Mouse (Mus musculus) ES-E14 (cell line): ENCODE measurements around the gene Ampd3. TPM values are rescaled to one million over a fixed set of nuclear protein-coding genes. Genes with fewer than 3 reads are reported as not detected.

Experiments used
- DNase-seq: peaks from one replicate; pipeline ENCODE4 v3.0.0-alpha.2; 2013; ENCODE audit warnings: low read depth, low spot score
- H3K27ac ChIP-seq: 2 replicates; pipeline ENCODE4 v1.5.1; 2012; ENCODE audit warnings: low read depth, mild to moderate bottlenecking, low read length, moderate library complexity, mixed read lengths; ENCODE audit not compliant: poor library complexity, insufficient read depth, severe bottlenecking
- H3K36me3 ChIP-seq: 2 replicates; pipeline ENCODE4 v1.6.1; 2012; ENCODE audit warnings: mild to moderate bottlenecking, low read length, moderate library complexity, mixed read lengths; ENCODE audit not compliant: control insufficient read depth, poor library complexity, insufficient read depth, severe bottlenecking
- H3K4me1 ChIP-seq, 2 experiments: fragments of 150-350 bp in 1 of 2; sonication (generic) in 1 of 2; 2 replicates each; pipeline ENCODE4 v1.6.1; 2012; ENCODE audit warnings: low read length in 2 of 2, mild to moderate bottlenecking in 1 of 2, mixed read lengths in 1 of 2; ENCODE audit not compliant: control insufficient read depth in 2 of 2, insufficient read depth in 2 of 2, poor library complexity in 1 of 2
- H3K4me3 ChIP-seq, 2 experiments: fragments of 150-350 bp in 1 of 2; sonication (generic) in 1 of 2; 2 replicates each; pipeline ENCODE4 v1.5.1; 2012; ENCODE audit warnings: low read length in 2 of 2, low read depth in 1 of 2, mild to moderate bottlenecking in 1 of 2, mixed read lengths in 1 of 2; ENCODE audit not compliant: insufficient read depth in 1 of 2, poor library complexity in 1 of 2, severe bottlenecking in 1 of 2
- H3K9ac ChIP-seq: 2 replicates; pipeline ENCODE4 v1.6.1; 2012; ENCODE audit warnings: low read depth, mild to moderate bottlenecking, low read length, mixed read lengths; ENCODE audit not compliant: poor library complexity, insufficient read depth, severe bottlenecking
- H3K9me3 ChIP-seq: fragments of 150-350 bp; sonication (generic); 2 replicates; pipeline ENCODE4 v1.6.1; 2012; ENCODE audit warnings: low read depth, mild to moderate bottlenecking, low read length; ENCODE audit not compliant: control insufficient read depth, insufficient read depth
- CHD2 ChIP-seq: IDR thresholded peaks from 2 replicates; pipeline ENCODE4 v1.6.1; 2014; ENCODE audit warnings: mild to moderate bottlenecking, low read depth, low read length, inconsistent platforms
- HCFC1 ChIP-seq: IDR thresholded peaks from 2 replicates; pipeline ENCODE4 v1.6.1; 2012; ENCODE audit warnings: low read length, inconsistent platforms, borderline replicate concordance; ENCODE audit not compliant: insufficient read depth
- MAFK ChIP-seq: IDR thresholded peaks from 2 replicates; pipeline ENCODE4 v1.6.1; 2014; ENCODE audit warnings: mild to moderate bottlenecking, low read depth, low read length, inconsistent platforms; ENCODE audit not compliant: insufficient read depth
- ZC3H11A ChIP-seq: IDR thresholded peaks from 2 replicates; pipeline ENCODE4 v1.6.1; 2012; ENCODE audit warnings: low read depth, mild to moderate bottlenecking, inconsistent platforms, low read length, borderline replicate concordance
- ZNF384 ChIP-seq: IDR thresholded peaks from 2 replicates; pipeline ENCODE4 v1.6.1; 2012; ENCODE audit warnings: low read depth, low read length, inconsistent platforms
- in situ Hi-C, 2 experiments: fragments of 600-800 bp; cut with MboI; formaldehyde crosslinking; loops; one replicate each; pipeline ENCODE4 v1.15.1; 2025; ENCODE audit warnings: low sequenced_read_pairs in 2 of 2, inconsistent platforms in 1 of 2; ENCODE audit not compliant: unreplicated experiment in 2 of 2
- total RNA-seq: library from RNA; depleted of rRNA; stranded (reverse); fragments of 300-350 nt; gene quantifications from 2 replicates; pipeline ENCODE4 v1.2.3, GENCODE M21; 2012

The Ampd3 gene
- total RNA-seq, 1 experiment: 2.4 TPM

DNA sequence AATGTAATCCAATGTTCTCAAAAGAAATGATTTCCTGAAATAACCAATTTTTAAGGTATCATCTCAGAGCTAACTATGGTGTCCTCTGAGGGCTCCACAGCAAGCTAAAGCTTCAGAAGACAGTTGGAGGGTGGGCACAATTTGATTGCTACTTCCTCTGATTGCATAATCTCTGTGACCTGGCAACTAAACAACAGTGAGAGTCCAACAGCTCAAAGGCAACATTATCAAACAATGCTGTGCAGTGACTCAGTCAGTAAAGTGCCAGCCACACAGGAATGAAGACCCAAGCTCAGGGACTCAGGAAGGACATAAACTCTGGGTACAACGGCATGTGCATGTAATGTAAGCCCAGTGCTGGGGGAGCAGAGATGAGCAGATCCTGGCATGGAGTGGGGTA is 65.0 kb downstream of the Ampd3 start:
- no peak overlapping the region for H3K9ac ChIP-seq
- no peak overlapping the region for H3K4me3 ChIP-seq
- no peaks in the 10 kb centered on the region; the same call in 1 of the 2 replicates for H3K36me3 ChIP-seq
- no peaks in the 10 kb centered on the region for H3K4me1 ChIP-seq
- no peak for DNase-seq
- no peak for TF ChIP-seq MAFK
- in situ Hi-C loops: no loop called here
- no peaks in the 10 kb centered on the region for H3K9me3 ChIP-seq
- H3K27ac ChIP-seq: no peak overlapping the region

DNA sequence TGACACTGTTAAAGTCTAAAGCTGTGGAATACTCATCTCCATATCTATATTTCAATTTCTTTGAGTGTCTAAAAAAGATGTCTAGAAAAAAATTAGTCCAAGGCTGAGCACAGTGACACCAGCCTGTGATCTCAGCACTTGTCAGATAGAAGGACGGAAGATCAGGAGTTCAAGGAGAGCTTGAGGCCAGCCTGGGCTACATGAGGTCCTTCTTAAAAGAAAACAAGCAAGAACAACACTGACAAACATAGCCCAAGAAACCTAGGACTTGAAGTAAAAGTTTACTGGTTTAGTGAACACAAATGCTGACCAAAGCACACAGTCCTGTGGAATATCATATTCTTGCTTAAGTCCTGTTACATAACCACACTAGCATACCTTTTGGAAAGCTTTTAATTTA is 66.0 kb downstream of the Ampd3 start:
- in situ Hi-C loops: no loop called here

DNA sequence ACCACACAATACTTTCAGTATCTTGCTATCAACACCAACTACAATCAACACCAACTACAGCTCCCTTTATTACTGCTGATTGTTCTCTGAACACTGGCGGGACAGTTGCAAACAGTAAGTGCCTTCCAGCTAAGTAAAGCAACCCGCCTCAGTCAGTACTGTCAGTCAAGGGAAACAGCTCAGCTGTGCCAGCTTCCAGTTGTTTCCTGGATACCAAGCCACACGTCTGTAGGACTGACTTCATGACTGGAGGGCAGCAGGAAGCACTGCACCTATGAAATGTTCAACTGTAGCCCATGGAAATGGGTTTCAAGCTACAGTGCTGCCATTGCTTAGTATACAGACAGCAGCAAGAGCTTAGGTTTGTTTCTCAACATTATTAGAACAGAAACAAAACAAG is 66.5 kb downstream of the Ampd3 start:
- Histone ChIP-seq H3K4me1 (no peaks in the 10 kb centered on the region), H3K4me3 (no peak overlapping the region), H3K27ac (no peak overlapping the region), H3K9ac (no peak overlapping the region), H3K9me3 (no peaks in the 10 kb centered on the region), H3K36me3 (no peaks in the 10 kb centered on the region; the same call in 1 of the 2 replicates)
- DNase-seq: no peak
- in situ Hi-C loops: no loop called here
- TF ChIP-seq ZC3H11A: no peak

More for the DNA sequence above, 66.0 kb downstream of the Ampd3 start:
- DNase-seq: no peak
- no peak for TF ChIP-seq ZNF384
- TF ChIP-seq MAFK: no peak
- TF ChIP-seq CHD2: no peak
- no peak for TF ChIP-seq HCFC1
- TF ChIP-seq ZC3H11A: no peak
- no peak overlapping the region for H3K4me3 ChIP-seq
- no peaks in the 10 kb centered on the region; the same call in 1 of the 2 replicates for H3K36me3 ChIP-seq
- H3K27ac ChIP-seq: no peak overlapping the region
- no peak overlapping the region for H3K9ac ChIP-seq
- H3K9me3 ChIP-seq: no peaks in the 10 kb centered on the region
- H3K4me1 ChIP-seq: no peaks in the 10 kb centered on the region

DNA sequence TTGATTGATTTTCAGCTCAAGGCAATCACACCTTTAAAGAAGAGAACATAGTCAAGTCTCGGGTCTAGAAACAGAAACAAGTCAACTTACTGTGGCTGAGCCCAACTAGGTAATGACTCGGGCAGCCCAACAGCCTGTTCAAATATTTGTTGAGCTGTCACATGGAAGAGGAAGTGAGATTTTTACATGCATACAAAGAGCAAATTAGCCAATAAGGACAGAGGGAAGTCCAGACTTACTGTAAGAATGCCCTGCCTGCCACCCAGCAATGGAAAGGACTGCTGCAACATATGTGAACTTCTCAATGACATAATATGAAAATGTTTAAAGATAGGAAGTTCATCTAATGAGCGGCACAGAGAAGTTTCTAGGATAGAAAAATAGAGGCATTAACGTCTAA is 72.3 kb downstream of the Ampd3 start:
- no peaks in the 10 kb centered on the region for H3K9me3 ChIP-seq
- TF ChIP-seq ZNF384: no peak
- no peak for TF ChIP-seq ZC3H11A
- H3K27ac ChIP-seq: no peak overlapping the region
- H3K4me1 ChIP-seq: no peaks in the 10 kb centered on the region
- no peak overlapping the region for H3K4me3 ChIP-seq
- no peak for DNase-seq
- no peak overlapping the region for H3K9ac ChIP-seq
- H3K36me3 ChIP-seq: no peaks in the 10 kb centered on the region
- in situ Hi-C loops: no loop called here

DNA sequence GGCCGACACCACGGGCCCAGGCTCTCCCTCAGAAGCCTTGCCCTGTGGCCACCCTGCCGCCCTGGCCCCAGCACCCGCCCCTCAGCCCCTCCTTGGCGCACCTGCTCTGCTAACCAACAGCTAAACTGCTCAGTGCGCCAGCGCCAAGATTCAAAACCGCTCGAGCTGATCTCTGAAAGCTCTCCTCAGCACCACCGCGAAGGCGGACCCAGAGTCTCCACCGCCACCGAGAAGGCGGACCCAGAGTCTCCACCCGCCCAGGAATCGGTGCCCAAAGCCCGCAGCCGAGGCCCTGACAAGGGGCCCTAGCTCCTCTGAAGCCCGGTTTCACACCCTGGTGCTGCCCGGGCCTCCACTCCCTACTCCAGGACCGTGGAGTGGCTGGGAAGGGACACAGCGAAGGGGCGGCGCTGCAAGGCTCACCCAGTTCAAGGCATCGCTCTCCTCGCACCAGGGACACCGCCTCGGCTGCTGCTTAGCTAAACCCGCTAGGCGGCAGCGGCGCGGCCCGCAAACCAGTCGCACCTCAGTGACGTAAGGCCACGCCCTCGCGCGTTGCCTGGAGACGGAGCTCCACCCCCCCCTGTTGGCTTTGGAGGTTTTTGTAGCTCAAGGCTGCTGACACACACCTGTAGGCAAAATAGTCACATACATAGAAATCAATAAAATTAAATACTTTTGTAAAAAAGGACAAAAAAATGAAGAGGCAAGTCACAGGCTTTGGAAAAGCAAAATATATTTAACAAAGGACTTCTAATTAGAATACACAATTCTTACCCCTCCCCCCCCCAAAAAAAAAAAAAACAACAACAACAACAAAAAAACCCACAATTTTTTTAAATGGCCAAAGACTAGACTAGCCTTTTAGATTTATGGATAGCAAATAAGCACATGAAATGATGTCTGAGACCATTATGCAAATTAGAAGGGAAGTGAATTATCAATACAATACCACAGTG is 76.2 kb downstream of the Ampd3 start, which contains the start of gene Rnf141:
TSS of gene Rnf141 (minus strand) at position 542 of the 959 bp plus-strand sequence.
- H3K9me3 ChIP-seq: no peaks in the 10 kb centered on the region
- peak within 1 kb of the TSS; percentile 89 for H3K9ac ChIP-seq
- peak within 1 kb of the TSS; percentile 81 to 88 for H3K4me3 ChIP-seq
- in situ Hi-C loops: no loop called here
- H3K36me3 ChIP-seq: no peaks in the 10 kb centered on the region
- TF ChIP-seq MAFK (no peak), ZNF384 (peak; percentile 77), HCFC1 (peak; percentile 81), ZC3H11A (peak; percentile 32; the same call in 1 of the 2 replicates), CHD2 (no peak)
- DNase-seq: peak; percentile 90
- H3K27ac ChIP-seq: peak within 1 kb of the TSS; percentile 25; the same call in 1 of the 2 replicates
- no peaks in the 10 kb centered on the region for H3K4me1 ChIP-seq
